Mouse (Mus musculus) ovary, adult 18-20 months (tissue): ENCODE data around the gene Kctd5.
"Not testable (repeated sequence)": the region's sequence is repeated elsewhere in the genome, so short reads cannot be mapped to it uniquely, and the experiment has no call there.

Source experiments
- DNase-seq: peaks from one replicate; pipeline ENCODE4 v3.0.0; 2022; ENCODE audit warnings: low spot score, mixed read lengths

Gene Kctd5

GRCm38 (mm10) chr17:24072919-24073696 is at the start of gene Kctd5:
Kctd5 (minus strand) TSS chr17:24073485.
- peak; percentile 90 for DNase-seq

GRCm38 (mm10) chr17:24119446-24119845 is 46.2 kb upstream of the Kctd5 start:
- DNase-seq: no peak

- no peak for DNase-seq
Measured at GRCm38 (mm10) chr17:24113031-24113430, 39.7 kb upstream of the Kctd5 start.

GRCm38 (mm10) chr17:24111256-24111655 is 38.0 kb upstream of the Kctd5 start:
- no peak for DNase-seq

- DNase-seq: no peak
Measured at GRCm38 (mm10) chr17:24108896-24109295, 35.6 kb upstream of the Kctd5 start.

- no peak for DNase-seq
Measured at GRCm38 (mm10) chr17:24105111-24105510, 31.8 kb upstream of the Kctd5 start.

GRCm38 (mm10) chr17:24098354-24098753 is 25.1 kb upstream of the Kctd5 start:
- DNase-seq: no peak

GRCm38 (mm10) chr17:24090575-24090974 is 17.3 kb upstream of the Kctd5 start:
- DNase-seq: no peak

- not testable (repeated sequence) for DNase-seq
Measured at GRCm38 (mm10) chr17:24086399-24086798, 13.1 kb upstream of the Kctd5 start.

- DNase-seq: no peak
Measured at GRCm38 (mm10) chr17:24084593-24084992, 11.3 kb upstream of the Kctd5 start.

GRCm38 (mm10) chr17:24077101-24077500 is 3.8 kb upstream of the Kctd5 start:
- DNase-seq: no peak

GRCm38 (mm10) chr17:24069531-24069930 is 3.8 kb downstream of the Kctd5 start:
- DNase-seq: no peak

GRCm38 (mm10) chr17:24068271-24068670 is 5.0 kb downstream of the Kctd5 start:
- DNase-seq: no peak

- DNase-seq: no peak
Measured at GRCm38 (mm10) chr17:24062459-24063155, 10.7 kb downstream of the Kctd5 start.

- no peak for DNase-seq
Measured at GRCm38 (mm10) chr17:24057730-24058245, 15.5 kb downstream of the Kctd5 start.

GRCm38 (mm10) chr17:24056636-24057625 is 16.4 kb downstream of the Kctd5 start:
- DNase-seq: no peak

GRCm38 (mm10) chr17:24049008-24049407 is 24.3 kb downstream of the Kctd5 start:
- no peak for DNase-seq

GRCm38 (mm10) chr17:24048053-24048452 is 25.2 kb downstream of the Kctd5 start:
- no peak for DNase-seq

- no peak for DNase-seq
Measured at GRCm38 (mm10) chr17:24046026-24046425, 27.3 kb downstream of the Kctd5 start.

- no peak for DNase-seq
Measured at GRCm38 (mm10) chr17:24045608-24046007, 27.7 kb downstream of the Kctd5 start.

GRCm38 (mm10) chr17:24044482-24044881 is 28.8 kb downstream of the Kctd5 start:
- DNase-seq: no peak

GRCm38 (mm10) chr17:24037844-24038243 is 35.4 kb downstream of the Kctd5 start, which contains the start of gene Prss27:
Prss27 (plus strand) TSS chr17:24038144.
- DNase-seq: no peak
